Mouse (Mus musculus) CH12.LX (cell line): ENCODE measurements at regions not wholly inside any gene's neighbourhood (a gene's known extent, or its start where the extent isn't known, plus 50 kb on each side); places are given as distances from the start of the nearest gene placed in this dataset.
A peak's percentile ranks its signal among the peaks of the same experiment; 100 is the strongest.

ENCODE experiments used
- DNase-seq: peaks from one replicate; pipeline ENCODE4 v3.0.0-alpha.2; 2013; ENCODE audit errors: extremely low read depth
- H3K27ac ChIP-seq: 2 replicates; pipeline ENCODE4 v1.5.1; 2012; ENCODE audit warnings: low read depth, mild to moderate bottlenecking, control low read depth, moderate library complexity; ENCODE audit not compliant: insufficient read depth
- H3K27me3 ChIP-seq: replicated peaks from 2 replicates; pipeline ENCODE3; 2012; ENCODE audit warnings: inconsistent platforms
- H3K36me3 ChIP-seq, 2 experiments: replicated peaks in 1 of 2; 2 replicates each; pipeline versions ENCODE3 to v1.6.1; 2012; ENCODE audit warnings: inconsistent platforms in 1 of 2, low read length in 1 of 2, mild to moderate bottlenecking in 1 of 2, mixed read lengths in 1 of 2, moderate library complexity in 1 of 2; ENCODE audit not compliant: control insufficient read depth in 1 of 2, insufficient read depth in 1 of 2
- H3K4me1 ChIP-seq, 2 experiments: 2 replicates each; pipeline ENCODE4 v1.6.1; 2012; ENCODE audit warnings: inconsistent platforms in 1 of 2, moderate library complexity in 1 of 2; ENCODE audit not compliant: insufficient read depth in 2 of 2, control insufficient read depth in 1 of 2
- H3K4me2 ChIP-seq: 2 replicates; pipeline ENCODE4 v1.6.1; 2012; ENCODE audit warnings: low read depth, mild to moderate bottlenecking, control low read depth; ENCODE audit not compliant: poor library complexity, insufficient read depth, severe bottlenecking
- H3K4me3 ChIP-seq, 3 experiments: fragments of 150-350 bp in 1 of 3; sonication (generic) in 1 of 3; replicated peaks in 1 of 3; 2 replicates each; pipeline versions ENCODE3 to v1.5.1; 2011 to 2012; ENCODE audit warnings: low read depth in 2 of 3, low read length in 2 of 3, mild to moderate bottlenecking in 2 of 3, moderate library complexity in 2 of 3, control low read depth in 1 of 3, improper control_type of control experiment in 1 of 3, inconsistent platforms in 1 of 3, mixed read lengths in 1 of 3; ENCODE audit not compliant: poor library complexity in 1 of 3
- H3K79me2 ChIP-seq: replicated peaks from 2 replicates; pipeline ENCODE4 v1.6.1; 2012; ENCODE audit warnings: mild to moderate bottlenecking, moderate library complexity; ENCODE audit not compliant: control insufficient read depth, poor library complexity, insufficient read depth, severe bottlenecking; ENCODE audit errors: extremely low read depth
- H3K9ac ChIP-seq: 2 replicates; pipeline ENCODE4 v1.6.1; 2012; ENCODE audit warnings: low read depth, mild to moderate bottlenecking, control low read depth, moderate library complexity; ENCODE audit not compliant: insufficient read depth
- H3K9me3 ChIP-seq: replicated peaks from 2 replicates; pipeline ENCODE3; 2012; ENCODE audit warnings: low read length, inconsistent platforms, mixed read lengths
- BHLHE40 ChIP-seq: IDR thresholded peaks from 2 replicates; pipeline ENCODE4 v1.6.1; 2011; ENCODE audit warnings: mild to moderate bottlenecking, low read depth, low read length, improper control_type of control experiment
- CHD1 ChIP-seq: IDR thresholded peaks from 2 replicates; pipeline ENCODE4 v1.6.1; 2012; ENCODE audit warnings: low read depth, low read length, improper control_type of control experiment, inconsistent platforms
- EP300 ChIP-seq: IDR thresholded peaks from 2 replicates; pipeline ENCODE4 v1.6.1; 2011; ENCODE audit warnings: low read length, improper control_type of control experiment
- IRF4 ChIP-seq: IDR thresholded peaks from 2 replicates; pipeline ENCODE4 v1.6.1; 2014; ENCODE audit warnings: low read depth, mild to moderate bottlenecking, inconsistent platforms, low read length, improper control_type of control experiment
- NELFE ChIP-seq: IDR thresholded peaks from 2 replicates; pipeline ENCODE4 v1.6.1; 2011; ENCODE audit warnings: low read depth, low read length, improper control_type of control experiment
- POLR2AphosphoS2 ChIP-seq: IDR thresholded peaks from 2 replicates; pipeline ENCODE4 v1.6.1; 2011; ENCODE audit warnings: low read depth, low read length, improper control_type of control experiment
- TBP ChIP-seq: conservative IDR thresholded peaks from 2 replicates; pipeline ENCODE4 v1.6.1; 2011; ENCODE audit warnings: low read depth, low read length, improper control_type of control experiment
- UBTF ChIP-seq: IDR thresholded peaks from 2 replicates; pipeline ENCODE4 v1.6.1; 2012; ENCODE audit warnings: low read depth, mild to moderate bottlenecking, inconsistent platforms, low read length, improper control_type of control experiment, moderate library complexity
- ZC3H11A ChIP-seq: IDR thresholded peaks from 2 replicates; pipeline ENCODE4 v1.6.1; 2012; ENCODE audit warnings: low read depth, mild to moderate bottlenecking, inconsistent platforms, low read length, improper control_type of control experiment
- dilution Hi-C: fragments of 300-500 bp; cut with MboI; formaldehyde crosslinking; loops from 2 replicates; pipeline ENCODE4 v1.14.3; 2020; ENCODE audit warnings: low sequenced_read_pairs; ENCODE audit not compliant: extremely low pct_unique_long_range_greater_than_20kb, extremely low pct_ligation_motif_present
- in situ Hi-C: fragments of 300-500 bp; cut with MboI; formaldehyde crosslinking; loops from 3 replicates; pipeline ENCODE4 v1.14.3; 2019; ENCODE audit warnings: low sequenced_read_pairs, low pct_ligation_motif_present, low pct_unique_long_range_greater_than_20kb, mixed read lengths

DNA sequence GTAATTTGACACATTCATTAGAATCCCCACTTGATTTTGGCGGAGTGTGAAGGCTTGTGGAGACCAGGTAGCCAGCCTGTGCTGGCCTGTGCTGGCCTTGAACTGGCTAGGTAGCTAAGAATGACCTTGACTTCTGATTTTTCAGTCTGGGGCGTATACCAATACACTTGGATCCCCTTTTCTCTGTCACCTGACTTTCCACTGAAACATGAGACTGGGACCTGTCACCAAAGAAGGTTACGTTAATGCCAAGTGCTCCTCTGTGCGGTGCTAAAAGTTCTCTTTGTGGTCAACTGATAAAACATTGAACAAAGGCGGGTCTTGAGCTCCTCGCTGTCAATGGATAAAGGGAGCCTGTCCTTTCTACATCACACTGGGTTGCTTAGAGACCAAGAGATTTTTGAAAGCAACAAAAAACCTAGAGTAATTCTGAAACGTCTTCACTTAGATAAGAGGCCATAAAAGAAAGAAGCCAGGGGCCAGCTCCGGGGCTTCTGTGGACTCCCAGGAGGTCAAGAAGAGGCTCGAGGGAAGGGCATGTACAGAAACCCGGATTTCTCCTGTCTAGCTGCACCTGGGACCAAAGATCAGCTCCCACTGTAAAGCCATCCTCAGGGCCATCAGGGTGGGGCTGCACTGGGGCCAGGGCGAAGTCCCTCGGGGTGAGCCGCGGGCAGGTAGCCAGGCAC is 109.0 kb upstream of the Egln3 start:
- H3K4me2 ChIP-seq: peak overlapping the region; percentile 26
- DNase-seq: peak; percentile 60
- peak overlapping the region in 2 of 3 experiments; percentile 3 to 26 for H3K4me3 ChIP-seq
- in situ Hi-C loops: loop anchor here (25.0 kb wide), 2 partner anchors 100 to 175 kb away; partner anchors contain the start of gene Egln3
- H3K9me3 ChIP-seq: no peaks in the 10 kb centered on the region
- TF ChIP-seq BHLHE40 (peak; percentile 83), NELFE (no peak), CHD1 (no peak), EP300 (peak; percentile 19; the same call in 1 of the 2 replicates), IRF4 (0 out of 2 replicates have a peak, but pooled peaks have one; percentile 22), TBP (0 out of 2 replicates have a peak, but pooled peaks have one; percentile 20)
- TF ChIP-seq, all 38 proteins: peak for 4
- Histone ChIP-seq H3K36me3 (no peaks in the 10 kb centered on the region), H3K79me2 (no peaks in the 10 kb centered on the region), H3K27ac (peak overlapping the region; percentile 25), H3K4me1 (peaks cover 22 to 77% of the 10 kb centered on the region in 2 experiments), H3K9ac (peak overlapping the region; percentile 34), H3K27me3 (no peaks in the 10 kb centered on the region)
- dilution Hi-C loops: no loop called here

- Histone ChIP-seq H3K4me1 (peaks cover 22 to 73% of the 10 kb centered on the region in 2 experiments), H3K36me3 (no peaks in the 10 kb centered on the region), H3K4me2 (no peak overlapping the region), H3K27ac (no peak overlapping the region), H3K4me3 (no peak overlapping the region), H3K9ac (no peak overlapping the region), H3K27me3 (no peaks in the 10 kb centered on the region), H3K9me3 (no peaks in the 10 kb centered on the region), H3K79me2 (no peaks in the 10 kb centered on the region)
- in situ Hi-C loops (loop anchor here (25.0 kb wide), 2 partner anchors 100 to 175 kb away; partner anchors contain the start of gene Egln3), dilution Hi-C loops (no loop called here)
- DNase-seq: no peak
- TF ChIP-seq IRF4: no peak
- no peak for TF ChIP-seq BHLHE40
- no peak for TF ChIP-seq POLR2AphosphoS2
Observed at GRCm38 (mm10) chr12:54311896-54312521, 108.3 kb upstream of the Egln3 start.

- no peak overlapping the region for H3K9ac ChIP-seq
- H3K9me3 ChIP-seq: no peaks in the 10 kb centered on the region
- dilution Hi-C loops (no loop called here), in situ Hi-C loops (loop anchor here (10.0 to 25.0 kb wide), 3 partner anchors 95 to 177 kb away; partner anchors contain the start of gene Egln3)
- no peak overlapping the region for H3K4me3 ChIP-seq
- H3K79me2 ChIP-seq: no peaks in the 10 kb centered on the region
- H3K36me3 ChIP-seq: no peaks in the 10 kb centered on the region
- no peak overlapping the region; the same call in 1 of the 2 replicates for H3K4me2 ChIP-seq
- TF ChIP-seq TBP (peak; percentile 78), UBTF (0 out of 2 replicates have a peak, but pooled peaks have one; percentile 60), ZC3H11A (no peak)
- H3K4me1 ChIP-seq: peaks cover 27 to 73% of the 10 kb centered on the region in 2 experiments
- no peak overlapping the region for H3K27ac ChIP-seq
- DNase-seq: no peak
- H3K27me3 ChIP-seq: no peaks in the 10 kb centered on the region
Observed at GRCm38 (mm10) chr12:54309874-54310273, 106.2 kb upstream of the Egln3 start.
